Mouse (Mus musculus): ENCODE measurements around the gene Tut1. TPM values are rescaled to one million over a fixed set of nuclear protein-coding genes. Genes with fewer than 3 reads are reported as not detected.

Tut1 gene
- total RNA-seq, 1 experiment, result 42.6 TPM

GRCm38 (mm10) chr19:8940526-8941133, 13.0 kb upstream of the Tut1 start:
- Histone ChIP-seq H3K36me3 (ENCODE audit: control insufficient read depth, insufficient read depth, low read length, poor library complexity, severe bottlenecking) (peaks cover 18% of the 10 kb centered on the region), H3K4me1 (ENCODE audit: control insufficient read depth in 2 of 2, insufficient read depth in 2 of 2, low read length in 2 of 2, poor library complexity in 1 of 2) (peaks cover 9 to 21% of the 10 kb centered on the region in 2 experiments; a peak in 3 of 4 replicates), H3K9ac (ENCODE audit: insufficient read depth, low read depth, low read length, poor library complexity, severe bottlenecking) (peak overlapping the region; percentile 6; the same call in 1 of the 2 replicates), H3K27ac (ENCODE audit: insufficient read depth, low read depth, low read length, poor library complexity, severe bottlenecking) (peak overlapping the region; percentile 29; the same call in 1 of the 2 replicates), H3K9me3 (ENCODE audit: control insufficient read depth, insufficient read depth, low read depth, low read length) (no peaks in the 10 kb centered on the region), H3K4me3 (ENCODE audit: insufficient read depth in 1 of 2, low read depth in 1 of 2, low read length in 2 of 2, poor library complexity in 1 of 2, severe bottlenecking in 1 of 2) (no peak overlapping the region)
- no peak for DNase-seq (ENCODE audit: low read depth, low spot score)
- in situ Hi-C loops (cut with MboI; ENCODE audit: low sequenced_read_pairs in 2 of 2, unreplicated experiment in 2 of 2), result no loop called here
- TF ChIP-seq HCFC1 (IDR thresholded peaks at IDR 0.05; ENCODE audit: borderline replicate concordance, insufficient read depth, low read length) (no peak), CHD2 (IDR thresholded peaks at IDR 0.05; ENCODE audit: low read depth, low read length) (no peak), ZNF384 (IDR thresholded peaks at IDR 0.05; ENCODE audit: low read depth, low read length) (0 out of 2 replicates have a peak, but pooled peaks have one; percentile 26), ZC3H11A (IDR thresholded peaks at IDR 0.05; ENCODE audit: borderline replicate concordance, low read depth, low read length) (no peak), MAFK (IDR thresholded peaks at IDR 0.05; ENCODE audit: insufficient read depth, low read depth, low read length) (no peak)

- TF ChIP-seq CHD2 (IDR thresholded peaks at IDR 0.05; ENCODE audit: low read depth, low read length), result no peak
- DNase-seq (ENCODE audit: low read depth, low spot score), result no peak
- H3K27ac ChIP-seq (ENCODE audit: insufficient read depth, low read depth, low read length, poor library complexity, severe bottlenecking), result peak overlapping the region; percentile 49; the same call in 1 of the 2 replicates
- peak overlapping the region; percentile 71 for H3K9ac ChIP-seq (ENCODE audit: insufficient read depth, low read depth, low read length, poor library complexity, severe bottlenecking)
- peaks cover 9 to 21% of the 10 kb centered on the region in 2 experiments; a peak in 3 of 4 replicates for H3K4me1 ChIP-seq (ENCODE audit: control insufficient read depth in 2 of 2, insufficient read depth in 2 of 2, low read length in 2 of 2, poor library complexity in 1 of 2)
- H3K36me3 ChIP-seq (ENCODE audit: control insufficient read depth, insufficient read depth, low read length, poor library complexity, severe bottlenecking), result peaks cover 22% of the 10 kb centered on the region
- no peaks in the 10 kb centered on the region for H3K9me3 ChIP-seq (ENCODE audit: control insufficient read depth, insufficient read depth, low read depth, low read length)
- in situ Hi-C loops (cut with MboI; ENCODE audit: low sequenced_read_pairs in 2 of 2, unreplicated experiment in 2 of 2), result no loop called here
- peak overlapping the region; percentile 88 to 89 for H3K4me3 ChIP-seq (ENCODE audit: insufficient read depth in 1 of 2, low read depth in 1 of 2, low read length in 2 of 2, poor library complexity in 1 of 2, severe bottlenecking in 1 of 2)
Observed at GRCm38 (mm10) chr19:8941136-8941514, 12.5 kb upstream of the Tut1 start.

GRCm38 (mm10) chr19:8941515-8942217, 12.0 kb upstream of the Tut1 start, which contains the start of gene Mta2:
TSS of gene Mta2 (plus strand) at chr19:8941875.
- peak; percentile 92 for DNase-seq (ENCODE audit: low read depth, low spot score)
- peak within 1 kb of the TSS; percentile 88 to 89 for H3K4me3 ChIP-seq (ENCODE audit: insufficient read depth in 1 of 2, low read depth in 1 of 2, low read length in 2 of 2, poor library complexity in 1 of 2, severe bottlenecking in 1 of 2)
- peak within 1 kb of the TSS; percentile 92 for H3K9ac ChIP-seq (ENCODE audit: insufficient read depth, low read depth, low read length, poor library complexity, severe bottlenecking)
- H3K27ac ChIP-seq (ENCODE audit: insufficient read depth, low read depth, low read length, poor library complexity, severe bottlenecking), result peak within 1 kb of the TSS; percentile 82
- no peaks in the 10 kb centered on the region for H3K9me3 ChIP-seq (ENCODE audit: control insufficient read depth, insufficient read depth, low read depth, low read length)
- in situ Hi-C loops (cut with MboI; ENCODE audit: low sequenced_read_pairs in 2 of 2, unreplicated experiment in 2 of 2), result no loop called here
- TF ChIP-seq HCFC1 (IDR thresholded peaks at IDR 0.05; ENCODE audit: borderline replicate concordance, insufficient read depth, low read length) (peak; percentile 55; the same call in 1 of the 2 replicates), CHD2 (IDR thresholded peaks at IDR 0.05; ENCODE audit: low read depth, low read length) (no peak)
- peaks cover 9 to 21% of the 10 kb centered on the region in 2 experiments; a peak in 3 of 4 replicates for H3K4me1 ChIP-seq (ENCODE audit: control insufficient read depth in 2 of 2, insufficient read depth in 2 of 2, low read length in 2 of 2, poor library complexity in 1 of 2)
- H3K36me3 ChIP-seq (ENCODE audit: control insufficient read depth, insufficient read depth, low read length, poor library complexity, severe bottlenecking), result peaks cover 27% of the 10 kb centered on the region

DNA sequence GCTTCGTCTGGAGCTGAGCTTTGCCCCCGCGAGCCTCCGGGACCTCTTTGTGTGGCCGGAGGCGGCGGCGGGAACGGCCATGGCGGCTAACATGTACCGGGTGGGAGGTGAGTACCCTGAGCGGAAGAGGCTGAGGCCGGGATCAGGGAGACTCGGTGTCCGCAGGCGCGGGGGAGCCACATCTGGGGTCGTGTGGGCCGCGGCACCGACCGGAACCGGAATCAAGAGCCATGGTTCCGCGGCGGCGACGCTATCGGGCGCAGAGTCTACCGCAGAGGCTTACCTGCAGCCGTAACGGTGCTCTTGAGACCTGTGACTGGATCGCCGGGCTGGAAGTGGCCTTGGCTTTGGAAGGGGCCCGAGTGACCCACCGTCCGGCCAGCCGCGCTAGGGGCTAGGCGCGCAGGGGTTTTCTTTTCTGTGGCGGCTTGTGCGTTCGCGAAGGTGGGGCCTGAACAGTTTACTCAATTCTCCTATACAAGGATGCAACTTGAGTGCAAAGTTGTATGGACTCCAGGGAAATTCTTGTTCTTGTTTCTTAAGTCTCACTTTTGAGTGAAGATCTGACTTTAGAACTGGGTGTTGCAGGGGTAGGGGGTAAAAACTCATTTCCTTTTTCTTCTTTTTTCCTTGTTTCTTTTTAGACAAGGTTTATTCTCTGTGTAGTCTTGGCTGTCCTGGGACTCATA, 11.2 kb upstream of the Tut1 start:
- H3K9me3 ChIP-seq (ENCODE audit: control insufficient read depth, insufficient read depth, low read depth, low read length), result no peaks in the 10 kb centered on the region
- H3K4me3 ChIP-seq (ENCODE audit: insufficient read depth in 1 of 2, low read depth in 1 of 2, low read length in 2 of 2, poor library complexity in 1 of 2, severe bottlenecking in 1 of 2), result peak overlapping the region; percentile 88 to 89
- DNase-seq (ENCODE audit: low read depth, low spot score), result no peak
- H3K27ac ChIP-seq (ENCODE audit: insufficient read depth, low read depth, low read length, poor library complexity, severe bottlenecking), result peak overlapping the region; percentile 82
- in situ Hi-C loops (cut with MboI; ENCODE audit: low sequenced_read_pairs in 2 of 2, unreplicated experiment in 2 of 2), result no loop called here
- TF ChIP-seq CHD2 (IDR thresholded peaks at IDR 0.05; ENCODE audit: low read depth, low read length), result no peak
- TF ChIP-seq ZC3H11A (IDR thresholded peaks at IDR 0.05; ENCODE audit: borderline replicate concordance, low read depth, low read length), result no peak
- TF ChIP-seq HCFC1 (IDR thresholded peaks at IDR 0.05; ENCODE audit: borderline replicate concordance, insufficient read depth, low read length), result no peak
- no peak for TF ChIP-seq ZNF384 (IDR thresholded peaks at IDR 0.05; ENCODE audit: low read depth, low read length)
- no peak for TF ChIP-seq MAFK (IDR thresholded peaks at IDR 0.05; ENCODE audit: insufficient read depth, low read depth, low read length)
- peaks cover 33% of the 10 kb centered on the region for H3K36me3 ChIP-seq (ENCODE audit: control insufficient read depth, insufficient read depth, low read length, poor library complexity, severe bottlenecking)
- H3K9ac ChIP-seq (ENCODE audit: insufficient read depth, low read depth, low read length, poor library complexity, severe bottlenecking), result peak overlapping the region; percentile 92
- peaks cover 9 to 19% of the 10 kb centered on the region in 2 experiments; a peak in 3 of 4 replicates for H3K4me1 ChIP-seq (ENCODE audit: control insufficient read depth in 2 of 2, insufficient read depth in 2 of 2, low read length in 2 of 2, poor library complexity in 1 of 2)
